Mouse (Mus musculus) liver, embryonic 15.5 days (tissue): ENCODE results near the gene P4htm. TPM values are rescaled to one million over a fixed set of nuclear protein-coding genes. Genes with fewer than 3 reads are reported as not detected.
A peak's percentile ranks its signal among the peaks of the same experiment; 100 is the strongest.
"Not testable (repeated sequence)": the region's sequence is repeated elsewhere in the genome, so short reads cannot be mapped to it uniquely, and the experiment has no call there.

ENCODE experiments used
- ATAC-seq: fragments of 200-750 bp; cut with Nextera tagmentation; 2 replicates; pipeline ENCODE4 v1.8.0; 2017; ENCODE audit warnings: moderate number of reproducible peaks, mild to moderate bottlenecking, moderate library complexity; ENCODE audit not compliant: insufficient read depth
- H3K27ac ChIP-seq: fragments of 300-500 bp; sonication (generic); replicated peaks from 2 replicates; pipeline ENCODE4 v1.5.1; 2015; ENCODE audit warnings: mild to moderate bottlenecking, inconsistent platforms
- H3K27me3 ChIP-seq: fragments of 300-500 bp; sonication (generic); 2 replicates; pipeline ENCODE4 v1.6.1; 2015; ENCODE audit warnings: mild to moderate bottlenecking, inconsistent platforms
- H3K36me3 ChIP-seq: fragments of 300-500 bp; sonication (generic); replicated peaks from 2 replicates; pipeline ENCODE4 v1.6.1; 2015; ENCODE audit warnings: moderate library complexity, mild to moderate bottlenecking, inconsistent platforms
- H3K4me1 ChIP-seq: fragments of 300-500 bp; sonication (generic); replicated peaks from 2 replicates; pipeline ENCODE4 v1.6.1; 2015; ENCODE audit warnings: inconsistent platforms
- H3K4me2 ChIP-seq: fragments of 300-500 bp; sonication (generic); 2 replicates; pipeline ENCODE4 v1.6.1; 2015; ENCODE audit warnings: moderate library complexity, mild to moderate bottlenecking, inconsistent platforms
- H3K4me3 ChIP-seq: fragments of 300-500 bp; sonication (generic); replicated peaks from 2 replicates; pipeline ENCODE4 v1.5.1; 2015; ENCODE audit warnings: mild to moderate bottlenecking, inconsistent platforms
- H3K9ac ChIP-seq: fragments of 300-500 bp; sonication (generic); 2 replicates; pipeline ENCODE4 v1.6.1; 2015; ENCODE audit warnings: moderate library complexity, mild to moderate bottlenecking, inconsistent platforms
- H3K9me3 ChIP-seq: fragments of 300-500 bp; sonication (generic); replicated peaks from 2 replicates; pipeline ENCODE4 v1.6.1; 2016; ENCODE audit warnings: inconsistent platforms
- WGBS: fragments of 180-500 bp; shearing (Covaris S2); methylation state at CpG from one replicate; pipeline ENCODE4 v1.1.7; 2015; ENCODE audit warnings: mixed read lengths; ENCODE audit not compliant: insufficient replicate concordance; 5-methylcytosine and 5-hydroxymethylcytosine counted together
- polyA plus RNA-seq: library from polyadenylated mRNA; unstranded; fragments of >200 nt; fragmentation: Nextera tagmentation; extraction: Ambion mirVana; gene quantifications from 2 replicates; pipeline ENCODE4 v1.2.1, GENCODE M21; 2015

P4htm gene
- polyA plus RNA-seq, 1 experiment from 2014 or later = 0.36 TPM

GRCm38 (mm10) chr9:108608889-108609288 lies 11.4 kb upstream of the P4htm start:
- WGBS = 50% methylated on average over 4 of the region's 4 CpGs
- Histone ChIP-seq H3K9me3 (no peaks in the 10 kb centered on the region), H3K27ac (no peak overlapping the region), H3K4me3 (no peak overlapping the region), H3K27me3 (no peaks in the 10 kb centered on the region), H3K9ac (no peak overlapping the region), H3K36me3 (peaks cover 98% of the 10 kb centered on the region), H3K4me2 (no peak overlapping the region), H3K4me1 (peaks cover 9% of the 10 kb centered on the region)
- ATAC-seq = no peak

GRCm38 (mm10) chr9:108607929-108608328 lies 10.5 kb upstream of the P4htm start:
- H3K4me1 ChIP-seq, H3K4me3 ChIP-seq, H3K27me3 ChIP-seq, H3K27ac ChIP-seq, H3K4me2 ChIP-seq, H3K9ac ChIP-seq, H3K9me3 ChIP-seq, ATAC-seq: not testable (repeated sequence)
- H3K36me3 ChIP-seq = peaks cover 98% of the 10 kb centered on the region
- 79% methylated on average over 5 of the region's 5 CpGs for WGBS

GRCm38 (mm10) chr9:108601986-108602385 lies 4.5 kb upstream of the P4htm start:
- no peak overlapping the region for H3K27ac ChIP-seq
- H3K27me3 ChIP-seq = peaks cover 11% of the 10 kb centered on the region
- 60% methylated on average over 4 of the region's 4 CpGs for WGBS
- no peak for ATAC-seq
- no peak overlapping the region for H3K4me3 ChIP-seq
- no peak overlapping the region for H3K4me2 ChIP-seq
- H3K9ac ChIP-seq = no peak overlapping the region
- peaks cover 11% of the 10 kb centered on the region for H3K4me1 ChIP-seq
- peaks cover 45% of the 10 kb centered on the region for H3K36me3 ChIP-seq
- no peaks in the 10 kb centered on the region for H3K9me3 ChIP-seq

- no peak for ATAC-seq
- peaks cover 22% of the 10 kb centered on the region for H3K4me1 ChIP-seq
- no peak overlapping the region for H3K4me3 ChIP-seq
- WGBS = 53% methylated on average over 2 of the region's 2 CpGs
- no peak overlapping the region for H3K9ac ChIP-seq
- H3K27me3 ChIP-seq = peaks cover 16% of the 10 kb centered on the region
- peaks cover 27% of the 10 kb centered on the region for H3K36me3 ChIP-seq
- H3K27ac ChIP-seq = no peak overlapping the region
- H3K9me3 ChIP-seq = no peaks in the 10 kb centered on the region
- H3K4me2 ChIP-seq = no peak overlapping the region
These were observed 2.5 kb upstream of the P4htm start for GRCm38 (mm10) chr9:108600011-108600410.

- Histone ChIP-seq H3K27ac (no peak overlapping the region), H3K4me3 (no peak overlapping the region), H3K36me3 (peaks cover 18% of the 10 kb centered on the region), H3K27me3 (peaks cover 16% of the 10 kb centered on the region), H3K4me1 (peaks cover 22% of the 10 kb centered on the region), H3K4me2 (no peak overlapping the region), H3K9ac (no peak overlapping the region), H3K9me3 (no peaks in the 10 kb centered on the region)
- no peak for ATAC-seq
- 57% methylated on average over 4 of the region's 4 CpGs for WGBS
These were observed 1.6 kb upstream of the P4htm start for GRCm38 (mm10) chr9:108599021-108599566.

GRCm38 (mm10) chr9:108594354-108594753 lies 3.1 kb downstream of the P4htm start:
- H3K27ac ChIP-seq = no peak overlapping the region
- H3K36me3 ChIP-seq = no peaks in the 10 kb centered on the region
- H3K4me3 ChIP-seq = no peak overlapping the region
- H3K9me3 ChIP-seq = no peaks in the 10 kb centered on the region
- H3K4me1 ChIP-seq = peaks cover 22% of the 10 kb centered on the region
- ATAC-seq = no peak
- H3K4me2 ChIP-seq = no peak overlapping the region
- H3K9ac ChIP-seq = no peak overlapping the region
- 35% methylated on average over 3 of the region's 3 CpGs for WGBS
- peaks cover 16% of the 10 kb centered on the region for H3K27me3 ChIP-seq

GRCm38 (mm10) chr9:108591462-108591861 lies 6.0 kb downstream of the P4htm start:
- Histone ChIP-seq H3K27me3 (no peaks in the 10 kb centered on the region), H3K27ac (no peak overlapping the region), H3K4me2 (no peak overlapping the region)

GRCm38 (mm10) chr9:108589229-108589628 lies 8.2 kb downstream of the P4htm start:
- H3K4me1 ChIP-seq = peaks cover 7% of the 10 kb centered on the region; the same call in 1 of the 2 replicates
- H3K9me3 ChIP-seq = no peaks in the 10 kb centered on the region
- H3K9ac ChIP-seq = no peak overlapping the region
- H3K27ac ChIP-seq = no peak overlapping the region
- WGBS = 60% methylated on average over 5 of the region's 5 CpGs
- no peaks in the 10 kb centered on the region for H3K36me3 ChIP-seq
- no peak overlapping the region for H3K4me2 ChIP-seq
- H3K27me3 ChIP-seq = no peaks in the 10 kb centered on the region
- no peak overlapping the region for H3K4me3 ChIP-seq
- no peak for ATAC-seq

More at GRCm38 (mm10) chr9:108591462-108591861, 6.0 kb downstream of the P4htm start:
- 76% methylated on average over 4 of the region's 4 CpGs for WGBS
- Histone ChIP-seq H3K9me3 (no peaks in the 10 kb centered on the region), H3K36me3 (no peaks in the 10 kb centered on the region), H3K4me3 (no peak overlapping the region), H3K9ac (no peak overlapping the region), H3K4me1 (peaks cover 13% of the 10 kb centered on the region)
- no peak for ATAC-seq

- H3K9ac ChIP-seq = no peak overlapping the region
- 39% methylated on average over 14 of the region's 14 CpGs for WGBS
- H3K36me3 ChIP-seq = no peaks in the 10 kb centered on the region
- H3K27ac ChIP-seq = no peak overlapping the region
- H3K4me1 ChIP-seq = peaks cover 7% of the 10 kb centered on the region; the same call in 1 of the 2 replicates
- H3K9me3 ChIP-seq = no peaks in the 10 kb centered on the region
- ATAC-seq = no peak
- H3K4me3 ChIP-seq = no peak overlapping the region
- H3K27me3 ChIP-seq = no peaks in the 10 kb centered on the region
- H3K4me2 ChIP-seq = no peak overlapping the region
These were observed 9.8 kb downstream of the P4htm start for GRCm38 (mm10) chr9:108587571-108588180.

GRCm38 (mm10) chr9:108579344-108579690 lies 18.1 kb downstream of the P4htm start:
- H3K9ac ChIP-seq = peak overlapping the region; percentile 79; the same call in 1 of the 2 replicates
- no peaks in the 10 kb centered on the region for H3K36me3 ChIP-seq
- 60% methylated on average over 5 of the region's 5 CpGs for WGBS
- H3K4me2 ChIP-seq = peak overlapping the region; percentile 91
- H3K4me1 ChIP-seq = peaks cover 30% of the 10 kb centered on the region
- H3K4me3 ChIP-seq = peak overlapping the region; percentile 72
- ATAC-seq = no peak
- H3K9me3 ChIP-seq = no peaks in the 10 kb centered on the region
- peak overlapping the region; percentile 56; the same call in 1 of the 2 replicates for H3K27ac ChIP-seq
- no peaks in the 10 kb centered on the region for H3K27me3 ChIP-seq

- H3K4me3 ChIP-seq = peak within 1 kb of the TSS; percentile 72
- peak within 1 kb of the TSS; percentile 79 for H3K9ac ChIP-seq
- peak; percentile 86 for ATAC-seq
- peak within 1 kb of the TSS; percentile 91 for H3K4me2 ChIP-seq
- H3K9me3 ChIP-seq = no peaks in the 10 kb centered on the region
- peak within 1 kb of the TSS; percentile 78 for H3K27ac ChIP-seq
- no peaks in the 10 kb centered on the region for H3K27me3 ChIP-seq
- no peaks in the 10 kb centered on the region for H3K36me3 ChIP-seq
- WGBS = 6% methylated on average over 51 of the region's 51 CpGs
- peaks cover 30% of the 10 kb centered on the region for H3K4me1 ChIP-seq
These were observed 18.7 kb downstream of the P4htm start, which contains the start of gene Wdr6 for GRCm38 (mm10) chr9:108578545-108579343. Gene Wdr6 (minus strand): TSS chr9:108578739.
